Mouse (Mus musculus) CD4-positive naive resting alpha-beta T cell, adult 76 days (primary cell): ENCODE measurements around the gene Minpp1. TPM values are rescaled to one million over a fixed set of nuclear protein-coding genes. Genes with fewer than 3 reads are reported as not detected.

Experiments
- total RNA-seq: library from RNA; stranded (reverse); gene quantifications from one replicate; pipeline ENCODE4 v1.2.4, GENCODE M21; 2023

The Minpp1 gene
- total RNA-seq = 39.7 TPM

DNA sequence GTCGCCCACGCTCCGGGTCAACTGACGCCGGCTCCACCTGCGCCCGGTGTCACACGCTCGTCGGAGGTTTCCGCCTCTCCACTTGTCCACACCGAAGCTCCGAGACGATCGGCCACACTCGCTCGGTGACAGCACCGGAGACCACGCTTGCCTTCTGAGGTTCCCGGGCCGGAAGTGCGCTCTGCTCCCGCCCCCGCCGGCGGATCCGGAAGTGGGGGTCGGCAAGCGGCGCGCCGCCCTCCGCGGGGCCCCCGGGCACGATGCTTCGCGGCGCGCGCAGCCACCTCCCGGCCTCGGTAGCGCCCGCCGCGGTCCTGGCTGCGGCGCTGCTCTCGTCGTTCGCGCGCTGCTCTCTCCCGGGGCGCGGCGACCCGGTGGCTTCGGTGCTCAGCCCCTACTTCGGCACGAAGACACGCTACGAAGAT is at the start of gene Minpp1:
Gene Minpp1 (plus strand): TSS at position 89 of the 425 bp plus-strand sequence.

DNA sequence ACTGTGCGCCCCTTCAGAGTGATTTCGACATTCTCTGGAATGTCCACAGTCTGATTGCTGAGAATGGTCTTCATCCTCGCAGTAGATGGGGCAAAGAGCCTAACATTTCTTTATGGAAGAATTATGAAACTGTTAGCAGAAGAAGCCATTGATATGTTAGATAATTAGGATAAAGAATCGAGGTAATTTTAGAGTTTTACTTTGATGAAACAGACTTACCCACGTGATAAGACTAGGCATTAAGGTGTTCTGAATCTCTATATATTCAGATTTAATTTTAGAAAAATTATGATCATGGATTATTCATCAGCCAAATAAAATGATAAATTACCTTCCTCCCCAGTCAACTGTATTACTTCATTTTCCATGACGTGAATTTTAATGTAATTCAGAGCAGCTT is 19.1 kb upstream of the Minpp1 start, which contains the start of gene Rpl9-ps6:
Gene Rpl9-ps6 (minus strand): TSS at position 101 of the 400 bp plus-strand sequence.

Other genes with a start within 250 kb of the Minpp1 start
- 264 TPM for gene Sgms1, start 96.1 kb upstream of the Minpp1 start, total RNA-seq
- gene Rpl9-ps6, start 19.2 kb upstream of the Minpp1 start, total RNA-seq = 90.4 TPM
- gene Papss2, start 110.0 kb downstream of the Minpp1 start, total RNA-seq = not detected